Mouse (Mus musculus): Measurements from ENCODE around the gene Art1.

GRCm38 (mm10) chr7:102084041-102084696, 17.4 kb upstream of the Art1 start:
- TF ChIP-seq POLR2A (IDR thresholded peaks at IDR 0.05; ENCODE audit: insufficient read depth, low read length) (no peak), CTCF (IDR thresholded peaks at IDR 0.05; ENCODE audit: low read depth, low read length) (no peak)

All from ES-Bruce4 (cell line).